ENCODE assay signal across 13 mouse cellular contexts in the genomic region with DNA sequence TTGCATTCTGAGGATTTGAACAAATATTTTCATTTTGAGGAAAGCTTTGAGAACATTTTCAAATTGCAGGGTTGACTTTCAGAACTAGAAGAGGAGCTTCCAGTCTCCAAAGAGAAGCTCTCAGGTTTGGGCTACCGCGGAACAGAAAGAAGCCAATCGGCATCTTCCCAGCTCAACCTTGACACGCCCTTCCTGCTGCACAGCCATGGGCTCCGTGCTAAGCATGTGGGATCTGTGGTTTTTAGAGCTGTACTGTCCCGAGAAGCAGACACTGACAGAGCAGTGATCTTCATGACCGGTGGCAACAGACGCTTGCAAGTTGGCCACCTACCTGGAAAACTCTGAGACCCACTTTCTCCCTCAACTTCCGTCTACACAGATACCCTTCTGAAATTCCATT.
"Had no signal": no experiment of that assay in that cellular context is flagged by ENCODE, and none has a peak within 500 bp of the region (broad histone marks: within the 10 kb centered on the region; RNA-seq: fewer than 3 reads in every experiment).

No protein-coding gene starts in this region.

- H3K9me3 ChIP-seq: limb, embryonic 13.5 days; midbrain, embryonic 12.5 days; neural tube, embryonic 15.5 days had no signal

- H3K4me2 ChIP-seq: limb, embryonic 13.5 days; midbrain, embryonic 12.5 days; neural tube, embryonic 15.5 days had no signal

- H3K9ac ChIP-seq: limb, embryonic 13.5 days; liver, embryonic 14.5 days; midbrain, embryonic 12.5 days; neural tube, embryonic 15.5 days had no signal

- H3K4me3 ChIP-seq: limb, embryonic 13.5 days; midbrain, embryonic 12.5 days; neural tube, embryonic 15.5 days had no signal

- H3K27me3 ChIP-seq: limb, embryonic 13.5 days; midbrain, embryonic 12.5 days; neural tube, embryonic 15.5 days had no signal

- DNase-seq: kidney, adult 9 months; kidney, postnatal 36 days; layer of hippocampus, adult 9-11 months; layer of hippocampus, postnatal 36 days; lung, adult 18-20 months; right cerebral cortex, adult 18-20 months; right cerebral cortex, postnatal 25 days; thymus, postnatal 36 days had no signal

- H3K36me3 ChIP-seq: limb, embryonic 13.5 days; midbrain, embryonic 12.5 days; neural tube, embryonic 15.5 days had no signal

- H3K4me1 ChIP-seq: midbrain, embryonic 12.5 days; neural tube, embryonic 15.5 days had no signal

- H3K27ac ChIP-seq: kidney, postnatal 0 days; limb, embryonic 13.5 days; liver, embryonic 14.5 days; midbrain, embryonic 12.5 days; neural tube, embryonic 15.5 days had no signal
